Mouse (Mus musculus) stomach, postnatal 0 days (tissue): ENCODE results near the gene Tle4.

Experiments used
- CTCF ChIP-seq: IDR thresholded peaks from 2 replicates; pipeline ENCODE4 v1.5.1; 2016; ENCODE audit warnings: antibody characterized with exemption, low read depth, mild to moderate bottlenecking, moderate library complexity
- EP300 ChIP-seq: optimal IDR thresholded peaks from 2 replicates; pipeline ENCODE3; 2016; ENCODE audit warnings: antibody characterized with exemption

DNA sequence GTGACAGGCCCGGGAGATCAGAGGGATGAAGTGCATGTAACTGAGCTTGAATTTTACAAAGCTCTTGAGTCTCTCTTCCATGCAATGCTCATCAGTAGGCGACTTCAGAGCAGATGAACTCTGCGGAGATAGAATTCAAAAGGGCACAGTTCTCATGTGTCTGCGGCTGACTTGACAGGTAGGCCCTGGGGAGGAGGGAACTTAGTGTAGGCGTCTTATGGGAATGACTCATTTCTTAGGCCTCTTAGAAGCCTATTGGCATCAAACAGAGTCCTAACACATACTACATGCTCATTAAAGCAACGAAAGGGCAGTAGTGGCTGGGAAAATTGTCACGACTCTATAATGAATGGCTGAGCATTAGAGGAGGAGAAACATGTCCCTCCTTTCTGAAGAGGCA lies 160.6 kb downstream of the Tle4 start:
- no peak for TF ChIP-seq EP300
- no peak for TF ChIP-seq CTCF
